Mouse (Mus musculus): ENCODE measurements around the gene Homer2.

Gene Homer2

DNA sequence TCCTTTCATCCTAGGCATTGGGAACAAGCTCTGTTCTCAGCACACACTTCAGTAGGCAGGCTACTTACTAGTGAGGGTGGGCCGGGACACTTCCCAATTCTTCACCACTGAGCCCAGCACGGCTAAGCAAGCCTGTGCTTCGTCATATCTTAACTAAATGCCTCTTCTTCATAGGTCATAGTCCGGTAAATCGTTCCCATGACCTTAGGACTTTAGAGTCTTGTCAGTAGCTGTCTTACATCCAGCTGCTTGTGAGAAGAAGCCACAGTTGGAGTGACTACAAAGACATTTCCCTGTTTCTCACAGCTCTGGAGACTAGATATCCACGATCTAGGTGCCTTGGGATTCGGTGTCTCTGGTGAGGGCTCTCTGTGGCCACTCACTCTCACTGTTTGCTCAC lies 122.0 kb downstream of the Homer2 start:
- DNase-seq (ENCODE audit: low spot score), result no peak

DNA sequence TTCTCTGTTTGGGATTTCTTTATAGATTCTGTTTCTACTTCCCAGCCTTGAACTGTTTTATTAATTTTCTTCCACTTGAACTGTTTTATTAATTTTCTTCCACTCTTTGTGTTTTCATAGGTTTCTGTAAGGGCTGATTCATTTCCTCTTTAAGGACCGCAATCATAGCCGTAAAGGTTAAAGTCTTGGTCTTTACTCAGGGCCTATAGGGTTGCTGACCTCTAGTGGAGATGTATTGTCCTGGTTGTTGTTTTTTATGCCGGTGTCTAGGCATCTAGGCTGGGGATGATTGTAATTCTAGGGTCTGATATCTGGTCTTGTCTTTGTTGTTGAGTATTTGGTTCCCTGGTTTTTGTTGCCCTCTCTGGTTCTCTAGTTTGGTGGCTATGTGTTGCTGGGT lies 123.8 kb downstream of the Homer2 start:
- no peak for DNase-seq (ENCODE audit: low spot score)

DNA sequence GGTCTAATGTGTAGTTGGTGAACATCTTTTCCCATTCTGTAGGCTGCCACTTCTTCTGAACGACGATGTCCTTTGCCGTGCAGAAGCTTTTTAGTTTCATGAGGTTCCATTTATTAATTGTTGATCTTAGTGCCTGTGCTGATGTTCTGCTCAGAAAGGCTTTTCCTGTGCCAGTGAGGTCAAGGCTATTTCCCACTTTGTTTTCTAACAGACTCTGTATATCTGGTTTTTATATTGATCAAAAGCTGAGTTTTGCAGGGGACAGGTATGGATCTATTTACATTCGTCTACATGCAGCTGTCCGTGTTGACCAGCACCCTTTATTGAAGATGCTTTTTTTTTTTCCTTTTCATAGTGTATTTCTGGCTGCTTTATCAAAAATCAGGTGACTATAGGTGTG lies 128.0 kb downstream of the Homer2 start:
- no peak for DNase-seq (ENCODE audit: low spot score)

DNA sequence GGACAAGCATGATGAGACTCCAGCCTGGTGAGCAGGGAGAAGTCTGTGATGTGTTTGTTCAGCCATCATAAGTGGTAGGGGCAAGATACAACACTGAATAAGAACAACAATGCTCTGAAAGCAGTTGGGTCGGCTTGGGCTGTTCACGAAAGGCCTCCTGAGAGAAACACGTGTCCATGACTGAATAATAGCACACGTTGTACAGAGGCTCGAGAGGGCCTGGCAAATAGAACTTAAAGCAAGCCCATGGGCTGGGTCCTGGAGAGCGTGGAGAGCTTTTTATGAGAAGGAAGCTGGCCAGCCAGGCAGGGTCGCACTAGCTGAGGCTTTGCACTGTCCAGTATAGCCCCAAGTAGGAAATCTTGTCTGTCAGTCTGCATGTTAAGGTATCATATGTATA lies 128.9 kb downstream of the Homer2 start:
- DNase-seq (ENCODE audit: low spot score), result peak; percentile 16

DNA sequence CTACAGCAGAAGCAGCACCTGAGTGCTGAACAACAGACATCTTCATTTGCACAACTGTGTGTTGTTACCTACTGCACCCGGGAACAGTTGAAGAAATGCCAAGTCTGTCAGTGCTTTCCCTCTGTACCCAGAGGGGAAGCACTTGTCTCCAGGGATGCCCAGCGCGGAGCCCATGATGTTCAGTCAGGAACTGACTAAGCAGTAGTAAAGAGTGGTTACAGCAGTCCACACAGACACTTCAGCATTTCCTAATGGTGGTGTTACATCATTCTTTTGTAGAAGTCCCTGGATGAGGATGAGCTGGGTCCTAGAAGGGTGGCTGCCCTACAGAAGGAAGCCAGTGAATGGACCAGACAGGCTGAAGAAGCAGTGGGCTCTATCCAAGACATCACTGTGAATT lies 129.5 kb downstream of the Homer2 start:
- no peak for DNase-seq (ENCODE audit: low spot score)

DNA sequence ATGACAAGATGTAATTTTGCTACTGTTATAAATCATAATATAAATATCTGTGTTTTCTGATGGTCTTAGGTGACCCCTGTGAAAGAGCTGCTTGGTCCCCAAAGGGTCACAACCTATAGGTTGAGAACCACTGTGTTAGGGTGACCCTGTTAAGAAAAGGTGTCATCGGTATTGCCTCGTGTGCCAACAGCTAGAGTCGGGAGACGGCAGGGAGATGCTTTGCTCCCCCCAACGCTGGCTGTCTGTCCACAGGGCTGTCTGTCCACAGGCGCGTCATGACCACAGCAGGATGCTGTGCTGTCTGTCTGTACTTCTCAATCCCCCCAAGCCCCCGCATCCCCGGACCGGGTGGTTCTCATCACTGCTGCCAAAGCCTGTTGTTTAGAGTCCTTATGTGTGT lies 131.7 kb downstream of the Homer2 start:
- DNase-seq (ENCODE audit: low spot score), result no peak

DNA sequence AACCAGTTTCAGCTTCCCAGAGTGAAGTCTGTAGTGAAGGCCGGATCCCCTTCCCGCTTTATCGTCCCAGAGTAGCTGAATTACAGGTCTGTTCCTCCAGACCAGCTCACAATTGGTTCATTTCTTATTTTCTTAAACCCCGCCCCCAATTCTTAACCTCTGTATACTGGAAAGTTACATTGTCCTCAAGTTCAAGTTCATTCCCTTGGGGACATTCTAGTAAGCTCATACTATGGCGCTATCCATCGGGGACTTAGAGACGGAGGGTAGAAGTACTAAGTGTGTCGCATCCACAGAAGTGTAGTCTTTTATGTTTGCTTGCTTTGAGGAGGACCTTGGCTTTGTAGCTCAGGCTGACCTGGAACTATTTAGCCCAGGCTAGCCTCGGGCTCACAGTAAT lies 133.5 kb downstream of the Homer2 start:
- DNase-seq (ENCODE audit: low spot score), result no peak

DNA sequence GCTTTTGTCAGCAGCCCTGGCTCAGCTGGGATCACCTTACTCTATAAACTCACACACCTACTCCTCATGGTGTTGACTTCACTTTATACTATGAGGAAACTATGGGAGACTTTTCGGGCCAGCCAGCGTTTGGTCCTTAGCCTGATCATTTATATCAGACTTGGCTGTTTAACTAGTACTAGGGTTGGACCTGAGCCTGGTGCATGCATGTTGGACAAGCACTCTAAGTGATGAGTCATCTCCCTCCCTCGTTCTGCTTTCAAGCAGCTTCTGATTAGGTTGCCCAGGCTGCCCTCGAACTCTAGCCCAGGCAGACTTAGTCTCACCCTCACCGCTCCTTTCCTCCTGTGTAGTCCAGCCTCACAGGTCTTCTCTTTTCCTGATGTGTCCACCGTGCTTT lies 133.9 kb downstream of the Homer2 start:
- DNase-seq (ENCODE audit: low spot score), result peak; percentile 49

DNA sequence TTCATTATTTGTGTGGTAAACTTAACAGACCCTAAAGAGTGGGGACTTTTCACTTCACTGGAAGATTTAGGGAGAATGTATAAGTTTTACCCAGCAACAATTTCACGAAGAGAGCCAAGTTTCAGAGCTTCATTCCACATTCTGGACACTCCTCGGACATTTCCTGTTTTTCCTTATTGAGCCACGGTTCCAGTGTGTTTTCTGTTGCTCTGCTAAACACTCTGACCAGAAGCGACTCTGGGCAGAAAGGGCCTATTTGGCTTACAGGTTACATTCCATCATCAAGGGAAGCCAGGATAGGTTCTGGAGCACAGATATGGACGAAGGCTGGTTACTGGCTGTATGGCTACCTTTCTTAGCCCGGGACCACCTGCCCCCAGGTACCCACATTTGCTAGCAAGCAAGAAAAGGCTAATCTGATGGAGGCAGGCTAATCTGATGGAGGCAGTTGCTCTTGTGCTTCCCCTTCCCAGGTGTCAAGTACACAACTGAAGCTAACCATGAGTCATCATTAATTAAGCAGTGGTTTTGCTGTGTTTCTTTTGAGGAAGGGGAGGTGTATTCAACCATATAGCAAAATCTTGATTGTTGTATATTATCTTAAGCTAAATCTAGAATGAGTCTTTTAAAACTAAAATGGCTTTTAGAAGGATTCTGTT lies 134.6 kb downstream of the Homer2 start:
- no peak for DNase-seq (ENCODE audit: low spot score)

DNA sequence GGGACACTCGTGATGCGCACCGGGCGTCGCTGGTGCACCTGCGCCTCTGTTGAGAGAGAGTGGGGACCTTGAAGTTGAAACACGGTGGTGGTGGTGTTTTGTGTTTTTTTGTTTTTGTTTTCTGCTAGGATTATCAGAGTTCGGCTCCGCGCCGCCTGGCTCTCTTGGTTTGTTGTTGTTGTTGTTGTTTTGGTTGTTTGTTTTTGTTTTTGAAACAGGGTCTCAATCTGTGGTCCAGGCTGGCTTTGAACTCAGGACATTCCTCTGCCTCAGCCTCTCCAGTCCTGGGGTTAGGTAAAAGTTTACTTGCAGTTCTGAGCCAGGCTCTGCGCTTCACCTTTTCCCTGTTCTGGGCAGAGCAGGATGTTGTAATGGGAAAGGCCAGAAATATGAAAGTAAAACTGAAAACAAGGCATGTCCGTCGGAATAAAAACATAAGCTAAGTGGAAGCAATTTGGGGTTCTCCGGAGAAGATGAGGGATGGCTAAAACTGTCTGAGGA lies 135.3 kb downstream of the Homer2 start:
- DNase-seq (ENCODE audit: low spot score), result peak; percentile 45

DNA sequence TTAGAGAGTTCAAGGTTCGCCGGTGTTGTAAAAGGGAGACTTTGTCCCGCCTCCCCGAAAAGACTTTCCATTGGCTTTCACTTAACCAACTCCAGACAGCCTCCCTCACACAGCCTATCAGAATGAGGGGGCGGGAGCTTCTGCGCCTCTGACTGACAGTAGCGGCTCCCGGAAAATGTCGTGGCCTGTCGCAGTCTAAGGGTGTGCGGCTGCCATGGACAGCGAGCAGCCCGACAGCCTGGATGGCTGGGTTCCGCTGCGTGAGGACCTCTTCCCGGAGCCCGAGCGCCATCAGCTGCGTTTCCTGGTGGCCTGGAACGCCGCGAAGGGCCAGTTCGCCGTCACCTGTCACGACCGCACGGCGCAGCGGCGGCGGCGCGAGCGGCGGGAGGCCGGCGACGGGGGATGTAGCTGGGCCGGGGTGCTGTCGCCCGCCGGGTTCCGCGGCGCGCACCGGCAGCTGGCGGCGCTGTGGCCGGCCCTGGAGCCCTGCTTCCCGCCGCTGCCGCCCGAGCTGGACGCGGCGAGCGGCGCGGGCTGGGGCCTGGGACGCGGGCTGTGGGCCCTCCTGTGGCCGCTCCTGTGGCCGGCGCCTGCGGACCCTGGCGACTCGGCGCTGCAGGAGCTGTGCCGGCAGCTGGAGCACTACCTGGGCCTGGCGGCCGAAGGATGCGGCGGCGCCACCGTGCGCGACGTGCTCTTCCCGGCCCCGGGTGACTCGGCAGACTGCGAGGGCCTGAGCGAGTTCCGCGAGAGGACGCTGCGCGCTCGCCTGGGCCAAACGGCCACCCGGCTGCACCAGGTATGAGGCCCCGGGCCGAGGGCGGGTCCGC lies 136.0 kb downstream of the Homer2 start, which contains the start of gene Whamm:
TSS of gene Whamm (plus strand) at position 159 of the 833 bp plus-strand sequence.
- peak; percentile 97 for DNase-seq (ENCODE audit: low spot score)

DNA sequence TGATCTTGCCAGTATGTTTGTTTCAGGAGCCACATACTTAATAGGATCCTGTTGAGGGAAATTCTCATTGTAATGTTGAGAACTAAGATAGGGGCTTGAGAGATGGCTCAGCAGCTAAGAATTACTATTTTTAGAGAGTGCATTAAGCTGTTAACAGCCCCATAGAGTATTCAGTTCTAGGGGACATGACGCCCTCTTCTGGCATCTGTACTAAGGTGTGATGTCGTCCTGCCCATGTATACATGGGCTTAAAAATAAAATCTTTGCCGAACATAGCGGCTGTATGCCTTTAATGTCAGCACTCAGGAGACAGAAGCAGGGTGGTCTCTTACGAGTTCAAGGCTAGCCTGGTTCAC lies 136.6 kb downstream of the Homer2 start:
- DNase-seq (ENCODE audit: low spot score), result no peak

DNA sequence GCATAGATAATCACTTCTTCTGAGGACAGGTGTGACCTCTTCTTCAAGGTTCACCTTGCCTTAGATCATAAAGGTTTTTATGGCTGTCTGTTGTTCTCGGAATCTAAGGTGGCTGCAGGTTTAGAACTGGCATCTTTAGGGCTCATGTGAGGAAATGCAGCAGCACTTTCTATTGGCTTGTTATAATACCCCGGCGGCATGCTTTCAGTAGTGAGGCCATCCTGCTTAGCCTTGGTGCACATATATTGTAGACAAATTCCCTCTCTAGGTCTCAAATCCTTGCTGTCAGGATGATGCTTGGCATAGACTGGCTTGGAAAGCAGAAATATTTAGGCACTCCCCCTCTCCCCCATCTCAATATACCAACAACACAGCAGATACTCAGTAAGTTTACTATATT lies 137.1 kb downstream of the Homer2 start:
- DNase-seq (ENCODE audit: low spot score), result no peak

DNA sequence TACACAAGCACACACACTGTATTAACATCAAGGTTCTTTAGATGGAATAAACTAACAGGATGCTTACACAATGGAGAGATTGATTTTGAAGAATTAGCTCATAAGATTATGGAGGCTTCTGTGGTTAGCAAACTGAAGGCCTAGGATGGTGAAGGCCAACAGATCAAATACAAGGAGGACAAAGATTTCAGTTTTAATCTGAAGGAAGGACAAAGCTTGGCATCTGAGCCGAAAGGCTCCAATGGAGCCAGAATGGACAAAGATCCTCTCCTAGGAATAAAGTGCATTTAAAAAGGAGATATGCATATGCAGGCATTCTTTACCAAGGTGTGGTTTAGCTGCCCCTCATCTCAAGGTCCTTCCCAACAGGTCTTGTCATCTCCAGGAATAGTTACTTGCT lies 137.5 kb downstream of the Homer2 start:
- no peak for DNase-seq (ENCODE audit: low spot score)

DNA sequence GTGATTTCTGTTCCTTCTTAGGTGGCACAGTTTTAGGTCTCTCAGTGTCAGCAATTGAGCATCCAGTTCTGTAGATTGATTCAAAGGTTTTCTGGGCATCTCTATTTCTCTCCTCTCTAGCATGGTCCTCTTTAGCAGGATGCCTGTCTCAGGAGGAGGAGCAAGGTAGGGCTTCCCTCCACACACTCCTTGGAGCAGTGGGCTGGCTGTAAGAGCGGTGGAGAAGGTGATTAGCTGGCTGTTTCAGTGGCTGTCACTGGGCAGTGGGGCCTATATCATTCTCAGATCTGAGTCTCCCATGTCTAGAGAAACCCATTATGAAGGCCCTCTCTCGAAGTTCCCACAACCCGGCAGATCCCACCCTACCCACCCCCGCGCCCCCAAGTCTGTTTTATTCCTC lies 139.9 kb downstream of the Homer2 start:
- DNase-seq (ENCODE audit: low spot score), result no peak

DNA sequence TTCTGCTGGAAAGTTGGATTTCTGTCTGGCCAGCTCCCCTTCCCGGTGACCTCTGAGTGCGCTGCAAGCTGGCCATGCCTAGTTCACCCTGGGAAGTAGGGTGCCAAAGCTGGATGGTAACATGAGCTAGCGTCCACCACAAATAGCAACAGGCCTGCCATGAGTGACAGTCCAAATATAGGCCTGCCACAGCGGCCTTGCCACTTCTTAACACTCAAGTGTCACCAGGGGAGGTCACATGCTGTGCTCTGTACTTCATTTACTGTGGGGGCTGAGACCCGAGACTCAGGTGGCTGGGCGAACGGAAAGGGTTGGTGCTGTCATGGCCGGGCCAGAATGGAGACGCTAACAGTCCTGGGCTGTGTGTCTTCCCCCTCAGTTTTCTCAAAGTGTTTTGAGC lies 140.4 kb downstream of the Homer2 start, which contains the start of gene Fsd2:
TSS of gene Fsd2 (minus strand) at position 53 of the 400 bp plus-strand sequence.
- no peak for DNase-seq (ENCODE audit: low spot score)

DNA sequence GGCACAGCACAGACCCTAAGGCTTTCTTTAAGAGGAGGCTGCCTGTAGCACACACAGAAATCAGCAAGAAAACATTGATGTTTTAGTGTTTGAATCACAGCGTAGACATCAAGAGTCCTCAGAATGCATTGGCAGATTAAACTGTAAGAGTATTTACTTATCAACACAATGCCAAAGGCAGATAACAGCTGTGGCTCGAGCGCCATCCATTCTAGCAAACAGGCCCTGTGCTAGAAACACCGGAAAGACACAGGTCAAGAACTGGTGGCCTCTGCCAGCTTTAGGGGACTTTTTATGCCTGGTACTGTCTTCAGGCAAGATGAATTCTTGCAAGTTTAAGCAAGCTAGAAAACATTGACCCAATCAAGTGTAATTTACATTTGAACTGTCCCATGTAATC lies 141.0 kb downstream of the Homer2 start:
- DNase-seq (ENCODE audit: low spot score), result no peak

DNA sequence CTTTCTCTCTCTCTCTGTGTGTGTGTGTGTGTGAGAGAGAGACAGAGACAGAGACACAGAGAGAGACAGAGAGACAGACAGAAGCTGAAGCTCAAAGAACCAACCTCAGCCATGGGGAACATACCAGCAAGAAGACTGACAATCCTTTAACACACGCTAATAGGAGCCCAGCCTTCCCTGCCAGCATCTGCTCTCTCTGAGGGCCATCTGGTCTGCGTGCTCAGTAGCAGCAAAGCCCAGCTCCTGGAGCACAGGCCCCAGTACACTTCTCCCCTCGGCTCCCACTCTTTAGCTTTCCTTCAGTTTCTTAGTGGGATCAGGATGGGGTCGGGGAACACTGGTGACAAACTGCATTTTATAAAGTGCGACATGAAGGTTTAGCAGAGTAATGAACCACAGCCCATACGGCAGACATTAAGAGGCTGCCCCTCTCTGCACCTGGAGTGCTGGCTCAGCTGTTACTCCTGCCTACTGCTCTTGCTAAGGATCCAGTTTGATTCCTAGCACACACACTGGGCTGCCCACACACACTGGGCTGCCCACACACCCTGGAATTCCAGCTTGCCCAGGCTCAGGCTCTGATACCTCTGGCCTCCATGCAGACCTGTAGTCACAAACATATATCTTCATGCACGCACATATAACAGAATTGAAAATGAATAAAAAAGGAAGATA lies 141.8 kb downstream of the Homer2 start:
- DNase-seq (ENCODE audit: low spot score), result no peak

DNA sequence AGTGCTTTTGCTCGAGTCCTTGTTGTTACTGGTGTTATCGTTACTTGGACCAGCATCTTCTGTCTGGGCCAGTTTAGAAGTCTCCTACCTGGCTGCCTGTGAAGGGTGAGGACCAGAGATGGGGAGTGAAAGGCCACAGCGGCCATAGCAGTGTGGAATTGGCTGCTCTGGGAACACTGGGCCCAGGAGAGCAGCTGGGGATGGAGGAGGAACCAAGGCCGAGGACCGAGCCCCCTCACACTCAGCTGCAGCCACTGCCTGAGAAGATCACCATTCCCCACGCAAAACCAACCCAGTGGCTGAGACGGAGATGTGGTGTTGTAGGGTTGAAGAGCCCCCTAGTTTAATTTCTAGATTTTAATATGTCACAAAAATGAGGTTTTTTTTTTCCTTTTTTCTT lies 142.6 kb downstream of the Homer2 start:
- DNase-seq (ENCODE audit: low spot score), result no peak

DNA sequence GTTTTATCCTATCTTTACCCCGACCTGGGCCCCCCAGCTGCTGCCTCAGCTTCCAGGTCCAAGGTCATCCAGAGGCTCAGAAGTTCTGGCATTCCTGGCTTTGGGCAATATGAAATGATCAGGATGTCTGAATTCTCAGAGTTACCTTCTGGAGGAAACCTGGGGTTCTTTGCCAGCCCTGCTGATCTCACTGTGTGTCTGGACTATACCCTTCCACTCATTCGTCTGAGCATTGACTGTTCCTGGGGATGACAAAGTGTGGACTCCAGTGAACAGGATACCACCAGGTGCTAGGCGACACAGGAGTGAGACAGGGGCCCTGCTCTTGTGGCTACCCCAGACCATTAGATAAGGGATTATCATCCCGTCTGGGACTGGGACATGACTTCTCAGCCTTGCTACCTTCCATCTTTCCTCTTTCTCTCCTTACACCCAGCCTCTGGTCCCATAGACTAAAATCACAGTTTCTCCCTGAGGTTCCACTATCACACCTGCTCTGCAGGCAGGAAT lies 143.8 kb downstream of the Homer2 start:
- DNase-seq (ENCODE audit: low spot score), result no peak

DNA sequence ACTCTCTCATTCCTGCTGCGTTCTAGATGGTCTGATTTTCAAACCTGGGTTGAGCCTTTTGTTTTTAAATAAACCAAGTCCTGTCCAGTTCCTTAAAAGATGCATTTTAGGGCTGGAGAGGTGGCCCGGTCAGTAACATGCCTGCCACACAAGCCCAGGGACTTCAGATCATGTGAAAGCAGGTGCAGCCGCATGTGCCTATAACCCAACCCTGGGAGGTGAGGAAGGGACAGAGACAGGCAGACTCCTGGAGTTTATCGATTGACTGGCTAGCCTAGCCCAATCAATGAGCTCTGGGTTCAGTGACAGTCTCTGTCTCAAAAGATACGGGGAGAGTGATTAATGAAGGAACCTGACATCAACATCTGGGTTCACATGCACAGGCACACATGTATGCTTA lies 146.1 kb downstream of the Homer2 start:
- DNase-seq (ENCODE audit: low spot score), result no peak
